Comparison of ENCODE assay signal across 8 mouse cellular contexts in the genomic region with DNA sequence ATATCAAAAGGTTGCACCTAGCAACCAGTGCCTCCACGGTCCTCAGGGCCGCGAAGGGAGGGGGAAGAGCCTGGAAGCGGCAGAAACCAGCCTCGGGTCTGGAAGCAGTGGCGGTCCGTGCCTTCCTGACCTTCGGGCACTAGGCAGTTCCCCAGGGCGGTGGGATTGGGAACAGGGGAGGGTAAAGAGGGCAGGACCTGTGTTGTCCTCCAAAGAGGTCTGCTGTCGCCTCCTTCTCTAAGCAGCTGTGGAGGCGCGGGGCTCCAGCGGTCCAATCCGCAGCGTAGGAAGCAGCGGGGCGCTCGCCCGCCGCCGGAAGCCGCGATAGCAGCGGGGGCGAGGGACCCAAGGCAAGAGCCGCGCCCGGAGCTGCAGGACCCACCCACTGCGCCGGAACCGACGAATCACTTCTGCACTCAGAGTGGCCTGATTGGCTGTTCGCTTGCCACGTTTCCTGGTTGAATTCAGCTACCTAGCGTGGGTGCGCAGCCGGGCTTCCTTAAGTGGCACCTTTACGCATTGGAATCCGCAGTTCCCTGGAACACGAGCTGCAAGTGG. TPM values are rescaled to one million over a fixed set of nuclear protein-coding genes. Genes with fewer than 3 reads are reported as not detected.
DNase-seq lines count a peak whose midpoint lies in the region; ATAC-seq lines count a peak whose summit lies in the region.

A gene (minus strand): TSS at position 384 of the 558 bp plus-strand sequence.

- H3K27ac ChIP-seq in hindbrain, embryonic 14.5 days = peak within 1 kb of the TSS; percentile 68; the same call in 1 of the 2 replicates

- no peaks in the 10 kb centered on the region for H3K9me3 ChIP-seq in hindbrain, embryonic 14.5 days (ENCODE audit: control insufficient read depth, low read length)

- peak; percentile 100 for ATAC-seq in hindbrain, embryonic 14.5 days (ENCODE audit: low FRiP score)

- under 1% methylated on average over 40 of the region's 40 CpGs for WGBS in hindbrain, embryonic 14.5 days

- peak within 1 kb of the TSS; percentile 78 for H3K9ac ChIP-seq in hindbrain, embryonic 14.5 days

- H3K4me3 ChIP-seq in hindbrain, embryonic 14.5 days (replicated peaks; ENCODE audit: low read length) = peak within 1 kb of the TSS; percentile 60

- peaks cover 4% of the 10 kb centered on the region for H3K4me1 ChIP-seq in hindbrain, embryonic 14.5 days (replicated peaks; ENCODE audit: control insufficient read depth, insufficient read depth, low read length)

- DNase-seq in R1 (ENCODE audit: low read depth, low spot score) = peak; percentile 90
- peak; percentile 74 to 87 for DNase-seq in cerebellum, postnatal 25 days
- DNase-seq in frontal cortex, postnatal 25 days (ENCODE audit: low spot score in 2 of 2) = peak; percentile 76 to 81
- DNase-seq in hindbrain, embryonic 14.5 days (ENCODE audit: low spot score) = peak; percentile 86
- DNase-seq in layer of hippocampus, postnatal 36 days = peak; percentile 84 to 87
- DNase-seq in lung, postnatal 36 days = peak; percentile 97
- peak; percentile 93 for DNase-seq in retina, postnatal 1 day
- peak; percentile 81 to 91 for DNase-seq in urinary bladder, adult 18-20 months (ENCODE audit: low spot score in 2 of 2)

- H3K27me3 ChIP-seq in hindbrain, embryonic 14.5 days (ENCODE audit: control insufficient read depth, insufficient read depth, low read length) = no peaks in the 10 kb centered on the region

- H3K4me2 ChIP-seq in hindbrain, embryonic 14.5 days (replicated peaks) = peak within 1 kb of the TSS; percentile 67

- H3K36me3 ChIP-seq in hindbrain, embryonic 14.5 days (replicated peaks; ENCODE audit: control insufficient read depth, insufficient read depth) = no peaks in the 10 kb centered on the region

RNA-seq across cellular contexts. Expression of the gene that starts here (rescaled TPM):
- polyA plus RNA-seq in hindbrain, embryonic 14.5 days (2014; fragmentation: Nextera tagmentation; extraction: Ambion mirVana) = 8.3 and 8.4 TPM in 2 replicates
- total RNA-seq in layer of hippocampus, postnatal 36 days (2021) = 1 to 10 TPM; 7.1 to 8.4 TPM

Comparison
In these comparisons a context has a peak if more than half of its experiments do, and no peak if none do; other contexts are left out.
1. Peak in every context shown above with its lines: DNase-seq, ATAC-seq, H3K4me3 ChIP-seq and H3K27ac ChIP-seq.